Mouse (Mus musculus) liver, embryonic 15.5 days (tissue): ENCODE data around the gene Gps2. TPM values are rescaled to one million over a fixed set of nuclear protein-coding genes. Genes with fewer than 3 reads are reported as not detected.

Source experiments
- microRNA-seq: library from miRNA; unstranded; fragments of <30 nt; microRNA quantifications from one replicate; pipeline ENCODE4, GENCODE M21; 2016
- polyA plus RNA-seq: library from polyadenylated mRNA; unstranded; fragments of >200 nt; fragmentation: Nextera tagmentation; extraction: Ambion mirVana; gene quantifications from 2 replicates; pipeline ENCODE4 v1.2.1, GENCODE M21; 2015

Gene Gps2
- polyA plus RNA-seq, 1 experiment from 2014 or later = 90.6 TPM

Small RNA genes within 50 kb of the gene (microRNA-seq; reads per million reads assigned to microRNA genes)
- not detected for gene Mir6924

Other genes starting within 250 kb of the Gps2 start
- 28.2 and 31.4 TPM in 2 replicates for gene Cd68, start 247.7 kb upstream of the Gps2 start, polyA plus RNA-seq
- gene Eif4a1, start 241.5 kb upstream of the Gps2 start, polyA plus RNA-seq = 228 and 232 TPM in 2 replicates
- 23.9 and 27.2 TPM in 2 replicates for gene Senp3, start 231.8 kb upstream of the Gps2 start, polyA plus RNA-seq
- 0.15 and 0.64 TPM in 2 replicates for gene Tnfsf13, start 228.1 kb upstream of the Gps2 start, polyA plus RNA-seq
- 2.1 and 2.6 TPM in 2 replicates for gene Tnfsf12, start 218.0 kb upstream of the Gps2 start, polyA plus RNA-seq
- 0.85 and 0.89 TPM in 2 replicates for gene Tnfsfm13, start 217.8 kb upstream of the Gps2 start, polyA plus RNA-seq
- gene Polr2a, start 155.3 kb upstream of the Gps2 start, polyA plus RNA-seq = 10.2 and 10.4 TPM in 2 replicates
- gene Slc35g3, start 151.9 kb upstream of the Gps2 start, polyA plus RNA-seq = not detected in 2 replicates
- gene Zbtb4, start 148.0 kb upstream of the Gps2 start, polyA plus RNA-seq = 0.43 and 0.92 TPM in 2 replicates
- gene Chrnb1, start 117.9 kb upstream of the Gps2 start, polyA plus RNA-seq = 0.84 and 1.3 TPM in 2 replicates
- 0.16 and 0.18 TPM in 2 replicates for gene Fgf11, start 112.0 kb upstream of the Gps2 start, polyA plus RNA-seq
- 0.69 and 0.94 TPM in 2 replicates for gene Tmem102, start 108.3 kb upstream of the Gps2 start, polyA plus RNA-seq
- not detected in 2 replicates for gene Gm39566, start 98.6 kb upstream of the Gps2 start, polyA plus RNA-seq
- not detected in 2 replicates for gene Spem2, start 95.4 kb upstream of the Gps2 start, polyA plus RNA-seq
- not detected in 2 replicates for gene Spem1, start 91.7 kb upstream of the Gps2 start, polyA plus RNA-seq
- 0.54 and 0.64 TPM in 2 replicates for gene Nlgn2, start 76.1 kb upstream of the Gps2 start, polyA plus RNA-seq
- gene Tmem256, start 75.4 kb upstream of the Gps2 start, polyA plus RNA-seq = 336 and 387 TPM in 2 replicates
- gene Plscr3, start 67.5 kb upstream of the Gps2 start, polyA plus RNA-seq = 26.1 and 28.0 TPM in 2 replicates
- 0.60 and 0.62 TPM in 2 replicates for gene Tnk1, start 55.2 kb upstream of the Gps2 start, polyA plus RNA-seq
- not detected in 2 replicates for gene Tmem95, start 35.9 kb upstream of the Gps2 start, polyA plus RNA-seq
- 1.2 and 1.4 TPM in 2 replicates for gene Kctd11, start 32.5 kb upstream of the Gps2 start, polyA plus RNA-seq
- gene Acap1, start 18.3 kb upstream of the Gps2 start, polyA plus RNA-seq = 5.9 and 7.2 TPM in 2 replicates
- 0.89 and 1.0 TPM in 2 replicates for gene 2810408A11Rik, start 12.9 kb upstream of the Gps2 start, polyA plus RNA-seq
- 2.7 and 3.1 TPM in 2 replicates for gene Neurl4, start 12.8 kb upstream of the Gps2 start, polyA plus RNA-seq
- gene Eif5a, start 8.1 kb downstream of the Gps2 start, polyA plus RNA-seq = 1,245 and 1,257 TPM in 2 replicates
- gene Ybx2, start 21.9 kb downstream of the Gps2 start, polyA plus RNA-seq = not detected in 2 replicates
- 19.9 and 22.1 TPM in 2 replicates for gene Slc2a4, start 34.3 kb downstream of the Gps2 start, polyA plus RNA-seq
- 4.5 and 6.6 TPM in 2 replicates for gene Cldn7, start 50.9 kb downstream of the Gps2 start, polyA plus RNA-seq
- 8.9 and 11.9 TPM in 2 replicates for gene Ctdnep1, start 67.3 kb downstream of the Gps2 start, polyA plus RNA-seq
- 58.1 and 60.5 TPM in 2 replicates for gene Elp5, start 68.6 kb downstream of the Gps2 start, polyA plus RNA-seq
- gene Gabarap, start 77.3 kb downstream of the Gps2 start, polyA plus RNA-seq = 252 and 262 TPM in 2 replicates
- 23.1 and 24.0 TPM in 2 replicates for gene Phf23, start 81.9 kb downstream of the Gps2 start, polyA plus RNA-seq
- gene Dvl2, start 86.7 kb downstream of the Gps2 start, polyA plus RNA-seq = 5.3 and 5.5 TPM in 2 replicates
- gene Acadvl, start 101.5 kb downstream of the Gps2 start, polyA plus RNA-seq = 111 and 124 TPM in 2 replicates
- 0.63 and 0.93 TPM in 2 replicates for gene Dlg4, start 103.1 kb downstream of the Gps2 start, polyA plus RNA-seq
- 6.8 and 7.3 TPM in 2 replicates for gene Asgr1, start 140.2 kb downstream of the Gps2 start, polyA plus RNA-seq
- gene Asgr2, start 178.8 kb downstream of the Gps2 start, polyA plus RNA-seq = 10.7 and 13.0 TPM in 2 replicates
- gene Mgl2, start 216.4 kb downstream of the Gps2 start, polyA plus RNA-seq = 2.6 and 2.9 TPM in 2 replicates
- 0.39 and 0.60 TPM in 2 replicates for gene Clec10a, start 242.3 kb downstream of the Gps2 start, polyA plus RNA-seq